Mouse (Mus musculus) hindbrain, embryonic 16.5 days (tissue): ENCODE measurements at regions not wholly inside any gene's neighbourhood (a gene's known extent, or its start where the extent isn't known, plus 50 kb on each side); places are given as distances from the start of the nearest gene placed in this dataset.

Experiments used
- ATAC-seq: fragments of 200-750 bp; cut with Nextera tagmentation; 2 replicates; pipeline ENCODE4 v1.8.0; 2017; ENCODE audit warnings: moderate TSS enrichment, moderate library complexity
- H3K27ac ChIP-seq: fragments of 300-500 bp; sonication (generic); 2 replicates; pipeline ENCODE4 v1.5.1; 2014; ENCODE audit warnings: low read depth, mild to moderate bottlenecking, control low read depth, low read length, moderate library complexity
- H3K27me3 ChIP-seq: fragments of 300-500 bp; sonication (generic); replicated peaks from 2 replicates; pipeline ENCODE4 v1.6.1; 2014; ENCODE audit warnings: low read length; ENCODE audit not compliant: control insufficient read depth, insufficient read depth
- H3K36me3 ChIP-seq: fragments of 300-500 bp; sonication (generic); 2 replicates; pipeline ENCODE4 v1.6.1; 2014; ENCODE audit warnings: mild to moderate bottlenecking, low read length, moderate library complexity, mixed read lengths; ENCODE audit not compliant: control insufficient read depth, insufficient read depth
- H3K4me1 ChIP-seq: fragments of 300-500 bp; sonication (generic); 2 replicates; pipeline ENCODE4 v1.6.1; 2014; ENCODE audit warnings: low read depth, low read length; ENCODE audit not compliant: control insufficient read depth, insufficient read depth
- H3K4me2 ChIP-seq: fragments of 300-500 bp; sonication (generic); 2 replicates; pipeline ENCODE4 v1.6.1; 2014; ENCODE audit warnings: mild to moderate bottlenecking, low read length, control low read depth, moderate library complexity
- H3K4me3 ChIP-seq: fragments of 300-500 bp; sonication (generic); 2 replicates; pipeline ENCODE4 v1.5.1; 2014; ENCODE audit warnings: mild to moderate bottlenecking, low read length, control low read depth, moderate library complexity
- H3K9ac ChIP-seq: fragments of 300-500 bp; sonication (generic); 2 replicates; pipeline ENCODE4 v1.6.1; 2014; ENCODE audit warnings: low read depth, mild to moderate bottlenecking, control low read depth, low read length, moderate library complexity
- H3K9me3 ChIP-seq: fragments of 300-500 bp; sonication (generic); 2 replicates; pipeline ENCODE4 v1.6.1; 2014; ENCODE audit warnings: mild to moderate bottlenecking, low read length, moderate library complexity; ENCODE audit not compliant: control insufficient read depth
- WGBS: fragments of 180-500 bp; shearing (Covaris S2); extraction: QIAGEN DNeasy Blood & Tissue Kit; methylation state at CpG from one replicate; pipeline ENCODE4 v1.1.7; 2014; 5-methylcytosine and 5-hydroxymethylcytosine counted together

DNA sequence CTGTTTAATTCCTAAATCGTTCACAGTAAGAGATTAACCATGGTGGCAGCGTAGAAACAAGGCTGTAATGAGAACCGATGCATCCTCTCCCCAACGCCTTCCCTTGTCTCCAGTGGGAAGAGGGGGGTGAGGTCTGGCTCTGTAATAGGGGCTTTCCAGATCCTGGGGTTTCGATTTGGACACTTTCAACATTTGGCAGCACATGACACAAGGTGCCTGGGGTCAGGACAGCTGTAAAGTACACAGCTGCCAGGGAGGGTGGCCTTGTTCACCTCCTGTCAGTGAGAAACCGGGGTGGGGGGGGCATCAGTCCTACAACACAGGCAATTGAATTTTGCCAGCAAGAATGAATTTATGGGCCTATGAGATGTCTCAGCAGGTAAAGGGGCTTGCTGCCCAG, 66.6 kb upstream of the Errfi1 start:
- Histone ChIP-seq H3K9me3 (no peaks in the 10 kb centered on the region), H3K4me3 (no peak overlapping the region), H3K27me3 (no peaks in the 10 kb centered on the region), H3K4me2 (no peak overlapping the region), H3K9ac (no peak overlapping the region), H3K4me1 (no peaks in the 10 kb centered on the region), H3K27ac (no peak overlapping the region), H3K36me3 (no peaks in the 10 kb centered on the region)
- ATAC-seq, result no peak
- WGBS, result 57% methylated on average over 6 of the region's 6 CpGs

DNA sequence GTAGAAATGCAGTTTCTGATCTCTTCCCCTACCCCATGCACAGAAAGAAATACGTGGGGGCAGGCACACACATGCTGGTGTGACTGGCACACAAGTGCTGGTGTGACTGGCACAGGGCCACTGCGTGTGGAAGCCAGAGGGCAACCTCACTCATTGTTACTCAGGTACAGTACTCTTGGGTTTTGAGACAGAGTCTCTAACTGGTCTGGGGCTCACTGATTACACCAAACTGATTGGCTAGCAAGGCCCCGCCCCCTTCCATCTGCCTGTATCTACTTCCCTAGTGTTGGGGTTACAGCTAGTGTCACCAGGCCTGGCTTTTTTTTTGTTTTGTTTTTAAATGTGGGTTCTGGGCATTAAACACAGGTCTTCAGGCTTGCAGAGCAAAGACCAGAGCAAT, 67.1 kb upstream of the Errfi1 start:
- Histone ChIP-seq H3K36me3 (no peaks in the 10 kb centered on the region), H3K9ac (no peak overlapping the region), H3K9me3 (no peaks in the 10 kb centered on the region), H3K27ac (no peak overlapping the region), H3K4me3 (no peak overlapping the region), H3K27me3 (no peaks in the 10 kb centered on the region), H3K4me2 (no peak overlapping the region), H3K4me1 (no peaks in the 10 kb centered on the region)
- WGBS, result 68% methylated on average over 3 of the region's 3 CpGs
- ATAC-seq, result no peak

DNA sequence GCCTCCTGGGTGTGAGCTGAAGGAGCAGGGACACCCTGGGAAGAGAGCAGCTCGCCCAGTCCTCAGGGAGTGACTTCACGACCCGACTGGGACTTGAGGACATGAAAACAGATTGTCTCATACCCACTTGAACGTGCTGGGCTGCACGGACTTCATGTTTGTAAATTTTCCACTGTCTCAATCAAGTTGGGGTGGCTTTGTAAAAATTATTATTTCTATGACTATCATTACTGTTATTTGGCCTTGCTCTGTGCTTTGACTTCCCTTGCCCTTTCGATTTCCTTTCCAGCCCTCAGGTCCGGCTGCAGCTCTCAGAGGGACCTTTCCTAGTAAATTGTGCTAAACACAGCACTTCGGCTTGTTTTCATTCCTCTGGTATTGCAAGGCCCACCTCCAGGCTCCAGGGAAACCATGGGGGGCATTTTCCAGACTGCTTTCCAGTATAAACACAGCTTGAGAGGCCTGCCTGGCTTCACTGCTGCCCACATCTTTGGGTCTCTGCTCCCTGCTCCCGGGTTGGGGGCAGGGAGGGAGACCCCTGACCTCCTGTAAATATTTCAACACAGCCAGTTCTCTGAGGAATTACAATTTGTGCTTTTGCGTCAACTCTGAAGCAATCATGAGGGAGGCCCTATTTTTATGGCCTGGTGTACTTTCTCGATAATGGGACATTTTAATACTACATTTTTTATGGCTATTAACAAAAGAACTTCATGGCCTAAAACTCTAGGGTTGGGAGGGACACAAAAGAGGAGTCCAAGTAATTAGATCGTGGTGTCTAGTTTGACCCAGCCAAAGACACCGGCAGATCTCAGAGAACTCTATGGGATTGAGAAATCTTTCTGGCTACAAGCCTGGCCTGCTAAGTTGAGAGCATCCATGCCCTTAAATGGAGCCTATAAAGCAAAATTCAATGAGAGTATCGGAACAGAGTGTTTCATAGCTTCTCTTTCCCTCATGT, 68.9 kb upstream of the Errfi1 start:
- 69% methylated on average over 14 of the region's 14 CpGs for WGBS
- no peak overlapping the region for H3K4me3 ChIP-seq
- no peak overlapping the region for H3K4me2 ChIP-seq
- peak overlapping the region; percentile 45; the same call in 1 of the 2 replicates for H3K27ac ChIP-seq
- H3K9ac ChIP-seq, result no peak overlapping the region
- H3K4me1 ChIP-seq, result no peaks in the 10 kb centered on the region
- no peaks in the 10 kb centered on the region for H3K36me3 ChIP-seq
- no peak for ATAC-seq
- no peaks in the 10 kb centered on the region for H3K27me3 ChIP-seq
- no peaks in the 10 kb centered on the region for H3K9me3 ChIP-seq

DNA sequence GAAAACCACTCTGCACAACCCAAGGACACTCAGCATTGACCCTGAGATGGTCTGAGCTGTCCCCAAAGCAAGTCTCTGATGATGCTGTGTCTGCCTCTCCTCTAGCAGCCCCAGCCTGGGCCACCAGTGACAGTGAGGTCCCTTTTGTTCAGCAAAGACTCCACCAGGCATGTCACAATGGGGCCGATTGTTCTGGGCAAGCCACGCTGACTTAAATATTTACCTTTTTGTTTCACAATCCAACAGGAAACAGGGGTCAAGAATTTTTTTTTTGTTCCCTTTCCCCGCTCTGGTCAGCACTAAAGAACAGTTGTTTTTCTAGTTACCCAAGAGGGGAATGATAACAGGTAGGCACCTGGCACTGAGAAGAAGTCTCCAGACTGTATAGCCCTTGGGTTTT, 72.4 kb upstream of the Errfi1 start:
- 38% methylated on average over 3 of the region's 3 CpGs for WGBS
- ATAC-seq, result no peak
- H3K4me1 ChIP-seq, result peaks cover 3% of the 10 kb centered on the region; the same call in 1 of the 2 replicates
- no peak overlapping the region for H3K4me2 ChIP-seq
- H3K9ac ChIP-seq, result no peak overlapping the region
- no peak overlapping the region for H3K4me3 ChIP-seq
- no peaks in the 10 kb centered on the region for H3K36me3 ChIP-seq
- H3K9me3 ChIP-seq, result no peaks in the 10 kb centered on the region
- no peaks in the 10 kb centered on the region for H3K27me3 ChIP-seq
- H3K27ac ChIP-seq, result no peak overlapping the region

DNA sequence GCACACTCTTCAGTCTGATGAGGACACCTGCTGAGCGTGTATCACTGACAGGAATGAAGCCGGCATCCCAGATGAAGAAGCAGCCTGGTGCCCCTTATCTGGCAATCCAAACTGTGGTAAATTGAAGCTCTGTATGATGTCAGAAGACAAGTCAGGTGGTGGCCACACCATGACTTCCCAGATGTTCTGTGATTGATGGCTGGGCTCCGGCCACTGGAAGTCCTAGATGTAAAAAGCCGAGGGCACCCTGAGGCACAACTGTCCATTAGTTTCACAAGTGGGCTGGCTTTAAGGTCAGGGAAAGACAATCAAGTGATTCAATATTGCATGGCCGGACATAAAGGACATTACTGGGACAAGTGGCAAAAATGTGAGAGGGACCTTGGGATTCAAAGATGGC, 74.4 kb upstream of the Errfi1 start:
- ATAC-seq, result no peak
- Histone ChIP-seq H3K36me3 (no peaks in the 10 kb centered on the region), H3K9me3 (no peaks in the 10 kb centered on the region; the same call in 1 of the 2 replicates), H3K4me2 (no peak overlapping the region), H3K27me3 (no peaks in the 10 kb centered on the region), H3K9ac (no peak overlapping the region), H3K27ac (no peak overlapping the region), H3K4me3 (no peak overlapping the region), H3K4me1 (peaks cover 3% of the 10 kb centered on the region; the same call in 1 of the 2 replicates)
- WGBS, result 56% methylated on average over 5 of the region's 5 CpGs

DNA sequence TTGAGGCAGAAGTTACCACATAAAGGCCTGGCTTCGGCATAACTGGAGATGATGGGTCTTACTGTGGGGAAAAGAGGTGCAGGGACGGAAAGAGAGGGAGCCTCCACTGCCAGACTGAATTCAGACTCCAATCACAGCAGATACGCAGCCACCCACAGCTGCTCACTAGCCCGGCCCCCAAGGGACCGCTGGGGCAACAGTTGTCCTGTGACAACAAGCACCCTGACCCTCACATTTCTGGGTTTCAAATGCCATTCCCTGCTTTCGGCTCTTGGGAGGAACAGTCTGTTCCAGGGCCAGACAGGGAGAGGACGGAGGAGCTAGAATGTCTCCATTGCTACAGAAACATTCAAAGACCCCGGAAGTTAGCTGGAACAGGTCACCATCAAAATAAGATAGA, 75.0 kb upstream of the Errfi1 start:
- Histone ChIP-seq H3K4me2 (no peak overlapping the region), H3K27ac (no peak overlapping the region), H3K36me3 (no peaks in the 10 kb centered on the region), H3K4me3 (no peak overlapping the region), H3K27me3 (no peaks in the 10 kb centered on the region), H3K9me3 (peaks cover 2% of the 10 kb centered on the region), H3K4me1 (peaks cover 3% of the 10 kb centered on the region; the same call in 1 of the 2 replicates), H3K9ac (no peak overlapping the region)
- no peak for ATAC-seq
- 55% methylated on average over 8 of the region's 8 CpGs for WGBS

DNA sequence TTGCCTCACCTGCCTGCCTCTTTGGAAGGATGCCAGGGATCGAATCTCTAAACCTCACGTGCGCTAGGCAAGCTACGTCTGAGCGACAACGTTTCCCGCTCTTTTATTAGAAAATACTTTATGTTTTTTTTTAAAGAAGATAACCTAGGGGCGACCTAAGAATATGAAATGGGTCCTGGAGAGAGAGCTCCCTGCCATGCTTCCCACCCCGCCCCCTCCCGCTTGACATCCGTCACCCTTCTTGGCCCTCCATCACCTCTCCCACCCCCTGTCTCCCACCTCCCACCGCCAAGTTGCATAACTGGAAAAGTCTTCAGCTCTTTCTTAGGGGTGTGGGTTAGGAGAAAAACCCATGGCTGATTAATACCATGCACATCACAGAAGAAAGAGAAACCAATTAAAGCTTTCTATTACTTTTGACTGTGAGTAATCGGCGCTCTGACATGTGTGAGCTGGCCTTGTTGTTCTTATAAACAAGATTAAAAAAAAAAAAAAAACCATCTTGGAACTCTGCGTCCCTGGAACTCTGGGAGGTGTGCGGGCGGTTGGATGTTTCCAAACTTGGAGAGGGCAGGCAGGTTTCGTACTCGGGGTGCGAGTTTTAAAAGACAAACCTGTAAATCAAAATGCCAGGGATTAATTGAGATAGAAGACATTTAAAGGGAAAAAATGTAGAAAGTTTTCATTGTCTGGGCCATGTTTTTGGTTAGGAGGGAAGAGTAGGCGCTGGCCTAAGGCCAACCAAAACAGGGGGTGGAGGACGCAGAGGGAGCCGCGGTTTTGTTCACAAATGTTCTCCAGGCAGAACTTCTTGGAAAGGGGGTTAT, 77.8 kb upstream of the Errfi1 start:
- Histone ChIP-seq H3K4me2 (no peak overlapping the region), H3K9me3 (peaks cover 10% of the 10 kb centered on the region), H3K4me3 (no peak overlapping the region), H3K9ac (no peak overlapping the region), H3K36me3 (no peaks in the 10 kb centered on the region), H3K27me3 (no peaks in the 10 kb centered on the region), H3K27ac (no peak overlapping the region), H3K4me1 (peaks cover 3% of the 10 kb centered on the region; the same call in 1 of the 2 replicates)
- 79% methylated on average over 24 of the region's 24 CpGs for WGBS
- ATAC-seq, result no peak

DNA sequence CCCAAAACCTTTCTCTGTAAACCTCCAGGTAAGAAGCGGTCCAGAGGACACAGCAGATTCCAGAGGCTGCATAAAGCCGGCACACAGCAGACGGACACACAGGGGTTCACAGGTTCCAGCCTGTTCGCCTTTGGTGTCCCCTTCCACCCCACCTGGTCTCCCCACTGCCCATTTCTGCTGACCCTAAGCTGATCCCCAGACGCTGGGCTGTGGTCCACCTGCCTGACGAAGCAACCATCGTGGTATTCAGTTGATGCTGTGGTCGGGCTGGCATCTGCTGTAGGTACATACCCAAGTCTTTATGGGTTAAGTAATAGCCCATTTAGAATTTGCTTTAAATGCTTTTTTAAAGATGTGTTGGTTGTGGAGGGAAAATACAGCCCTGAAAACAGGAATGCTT, 78.4 kb upstream of the Errfi1 start:
- Histone ChIP-seq H3K4me2 (no peak overlapping the region), H3K9me3 (peaks cover 10% of the 10 kb centered on the region), H3K4me3 (no peak overlapping the region), H3K27me3 (no peaks in the 10 kb centered on the region), H3K27ac (no peak overlapping the region), H3K36me3 (no peaks in the 10 kb centered on the region), H3K9ac (no peak overlapping the region), H3K4me1 (peaks cover 3% of the 10 kb centered on the region; the same call in 1 of the 2 replicates)
- no peak for ATAC-seq
- 92% methylated on average over 8 of the region's 8 CpGs for WGBS

DNA sequence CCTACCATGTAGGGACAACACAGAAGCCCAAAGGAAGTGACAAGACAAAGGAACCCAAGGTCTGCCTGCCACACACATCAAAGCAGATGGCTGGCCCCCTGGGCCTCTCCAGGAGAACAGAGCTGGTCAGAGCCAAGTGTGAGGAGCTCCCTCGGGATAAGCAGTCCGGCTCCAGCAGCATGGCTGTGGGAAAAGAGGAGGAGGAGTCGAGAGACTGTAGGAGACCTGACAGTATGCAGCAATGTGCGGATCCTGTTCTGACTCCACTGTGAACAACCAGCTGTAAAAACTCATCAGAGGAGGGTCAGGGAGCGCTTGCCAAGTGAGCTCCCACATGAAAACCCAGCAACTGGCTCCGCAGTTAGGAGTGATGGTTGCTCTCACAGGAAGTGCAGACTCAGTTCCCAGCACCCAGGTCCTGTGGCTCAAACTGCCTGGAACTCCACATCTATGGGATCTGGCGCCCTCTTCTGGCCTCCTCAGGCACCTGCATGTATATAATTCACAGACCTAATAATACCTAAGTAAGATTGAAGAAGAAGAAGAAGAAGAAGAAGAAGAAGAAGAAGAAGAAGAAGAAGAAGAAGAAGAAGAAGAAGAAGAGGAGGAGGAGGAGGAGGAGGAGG, 79.3 kb upstream of the Errfi1 start:
- Histone ChIP-seq H3K36me3 (no peaks in the 10 kb centered on the region), H3K9me3 (peaks cover 10% of the 10 kb centered on the region), H3K4me3 (no peak overlapping the region), H3K27me3 (no peaks in the 10 kb centered on the region), H3K9ac (no peak overlapping the region), H3K27ac (no peak overlapping the region), H3K4me1 (peaks cover 3% of the 10 kb centered on the region; the same call in 1 of the 2 replicates), H3K4me2 (no peak overlapping the region)
- ATAC-seq, result no peak
- WGBS, result 82% methylated on average over 7 of the region's 7 CpGs
